Mouse (Mus musculus) midbrain, embryonic 15.5 days (tissue): ENCODE data around the gene Gm11077. TPM values are rescaled to one million over a fixed set of nuclear protein-coding genes. Genes with fewer than 3 reads are reported as not detected.

Experiments
- ATAC-seq: fragments of 200-750 bp; cut with Nextera tagmentation; replicated peaks from 2 replicates; pipeline ENCODE4 v1.8.0; 2017; ENCODE audit warnings: moderate TSS enrichment
- H3K27ac ChIP-seq: fragments of 300-500 bp; sonication (generic); 2 replicates; pipeline ENCODE4 v1.5.1; 2015; ENCODE audit warnings: mild to moderate bottlenecking, inconsistent platforms
- H3K27me3 ChIP-seq: fragments of 300-500 bp; sonication (generic); replicated peaks from 2 replicates; pipeline ENCODE4 v1.6.1; 2015; ENCODE audit warnings: inconsistent platforms
- H3K36me3 ChIP-seq: fragments of 300-500 bp; sonication (generic); replicated peaks from 2 replicates; pipeline ENCODE4 v1.6.1; 2015; ENCODE audit warnings: inconsistent platforms
- H3K4me1 ChIP-seq: fragments of 300-500 bp; sonication (generic); 2 replicates; pipeline ENCODE4 v1.6.1; 2015; ENCODE audit warnings: inconsistent platforms
- H3K4me2 ChIP-seq: fragments of 300-500 bp; sonication (generic); 2 replicates; pipeline ENCODE4 v1.6.1; 2015; ENCODE audit warnings: inconsistent platforms, mild to moderate bottlenecking, moderate library complexity
- H3K4me3 ChIP-seq: fragments of 300-500 bp; sonication (generic); 2 replicates; pipeline ENCODE4 v1.5.1; 2015; ENCODE audit warnings: mild to moderate bottlenecking, inconsistent platforms
- H3K9ac ChIP-seq: fragments of 300-500 bp; sonication (generic); 2 replicates; pipeline ENCODE4 v1.6.1; 2015; ENCODE audit warnings: mild to moderate bottlenecking, inconsistent platforms
- H3K9me3 ChIP-seq: fragments of 300-500 bp; sonication (generic); 2 replicates; pipeline ENCODE4 v1.6.1; 2016; ENCODE audit warnings: inconsistent platforms
- WGBS: fragments of 180-500 bp; shearing (Covaris S2); methylation state at CpG from one replicate; pipeline ENCODE4 v1.1.7; 2015; ENCODE audit warnings: mixed read lengths; 5-methylcytosine and 5-hydroxymethylcytosine counted together
- polyA plus RNA-seq: library from polyadenylated mRNA; unstranded; fragments of >200 nt; fragmentation: Nextera tagmentation; extraction: Ambion mirVana; gene quantifications from 2 replicates; pipeline ENCODE4 v1.2.1, GENCODE M21; 2015

The Gm11077 gene
- polyA plus RNA-seq, 1 experiment from 2014 or later: not detected

GRCm38 (mm10) chr6:140750371-140751080, 21.4 kb downstream of the Gm11077 start:
- H3K27ac ChIP-seq: no peak overlapping the region
- 84% methylated on average over 8 of the region's 8 CpGs for WGBS
- no peaks in the 10 kb centered on the region for H3K4me1 ChIP-seq
- no peaks in the 10 kb centered on the region for H3K9me3 ChIP-seq
- ATAC-seq: no peak
- H3K36me3 ChIP-seq: no peaks in the 10 kb centered on the region
- no peaks in the 10 kb centered on the region for H3K27me3 ChIP-seq
- no peak overlapping the region for H3K4me3 ChIP-seq
- H3K9ac ChIP-seq: no peak overlapping the region
- H3K4me2 ChIP-seq: no peak overlapping the region

- Histone ChIP-seq H3K9me3 (no peaks in the 10 kb centered on the region), H3K36me3 (no peaks in the 10 kb centered on the region), H3K9ac (no peak overlapping the region), H3K27ac (no peak overlapping the region), H3K4me3 (no peak overlapping the region), H3K4me1 (peaks cover 14% of the 10 kb centered on the region), H3K27me3 (no peaks in the 10 kb centered on the region), H3K4me2 (no peak overlapping the region)
- no peak for ATAC-seq
- 38% methylated on average over 9 of the region's 9 CpGs for WGBS
These were observed 37.3 kb downstream of the Gm11077 start for GRCm38 (mm10) chr6:140766365-140766764.

- Histone ChIP-seq H3K4me3 (no peak overlapping the region), H3K27me3 (no peaks in the 10 kb centered on the region), H3K4me2 (no peak overlapping the region), H3K9me3 (no peaks in the 10 kb centered on the region), H3K36me3 (no peaks in the 10 kb centered on the region), H3K4me1 (peaks cover 14% of the 10 kb centered on the region), H3K9ac (no peak overlapping the region), H3K27ac (no peak overlapping the region)
- WGBS: 59% methylated on average over 6 of the region's 6 CpGs
- no peak for ATAC-seq
These were observed 38.2 kb downstream of the Gm11077 start for GRCm38 (mm10) chr6:140767237-140767636.

- ATAC-seq: no peak
- Histone ChIP-seq H3K36me3 (no peaks in the 10 kb centered on the region), H3K27me3 (no peaks in the 10 kb centered on the region), H3K27ac (no peak overlapping the region), H3K4me1 (peaks cover 14% of the 10 kb centered on the region), H3K4me3 (no peak overlapping the region), H3K4me2 (no peak overlapping the region), H3K9ac (no peak overlapping the region), H3K9me3 (no peaks in the 10 kb centered on the region)
- 75% methylated on average over 8 of the region's 8 CpGs for WGBS
These were observed 39.1 kb downstream of the Gm11077 start for GRCm38 (mm10) chr6:140768180-140768579.

GRCm38 (mm10) chr6:140768859-140769640, 40.0 kb downstream of the Gm11077 start:
- H3K4me1 ChIP-seq: peaks cover 14% of the 10 kb centered on the region
- peak overlapping the region; percentile 37 for H3K4me2 ChIP-seq
- 0 out of 2 replicates have a peak overlapping the region, but pooled peaks have one; percentile 14 for H3K27ac ChIP-seq
- H3K36me3 ChIP-seq: no peaks in the 10 kb centered on the region
- no peaks in the 10 kb centered on the region for H3K27me3 ChIP-seq
- H3K9me3 ChIP-seq: no peaks in the 10 kb centered on the region
- H3K4me3 ChIP-seq: no peak overlapping the region
- H3K9ac ChIP-seq: no peak overlapping the region; the same call in 1 of the 2 replicates
- 22% methylated on average over 21 of the region's 21 CpGs for WGBS
- ATAC-seq: peak; percentile 89

GRCm38 (mm10) chr6:140776274-140776673, 47.2 kb downstream of the Gm11077 start:
- no peak overlapping the region for H3K27ac ChIP-seq

GRCm38 (mm10) chr6:140782524-140782923, 53.4 kb downstream of the Gm11077 start:
- Histone ChIP-seq H3K36me3 (no peaks in the 10 kb centered on the region), H3K27ac (no peak overlapping the region), H3K27me3 (no peaks in the 10 kb centered on the region), H3K9me3 (no peaks in the 10 kb centered on the region), H3K4me1 (no peaks in the 10 kb centered on the region), H3K9ac (no peak overlapping the region), H3K4me3 (no peak overlapping the region), H3K4me2 (no peak overlapping the region)
- ATAC-seq: peak; percentile 14; the same call in 1 of the 2 replicates
- WGBS: 94% methylated on average over 6 of the region's 6 CpGs

More at GRCm38 (mm10) chr6:140776274-140776673, 47.2 kb downstream of the Gm11077 start:
- H3K4me1 ChIP-seq: no peaks in the 10 kb centered on the region
- H3K36me3 ChIP-seq: no peaks in the 10 kb centered on the region
- H3K9me3 ChIP-seq: no peaks in the 10 kb centered on the region
- no peak overlapping the region for H3K4me3 ChIP-seq
- no peak for ATAC-seq
- 91% methylated on average over 8 of the region's 8 CpGs for WGBS
- H3K27me3 ChIP-seq: no peaks in the 10 kb centered on the region
- H3K9ac ChIP-seq: no peak overlapping the region
- H3K4me2 ChIP-seq: no peak overlapping the region

GRCm38 (mm10) chr6:140786058-140786457, 57.0 kb downstream of the Gm11077 start:
- Histone ChIP-seq H3K9me3 (no peaks in the 10 kb centered on the region), H3K9ac (no peak overlapping the region), H3K4me3 (no peak overlapping the region), H3K36me3 (no peaks in the 10 kb centered on the region), H3K27me3 (no peaks in the 10 kb centered on the region), H3K4me2 (no peak overlapping the region), H3K27ac (no peak overlapping the region), H3K4me1 (no peaks in the 10 kb centered on the region)
- WGBS: 64% methylated on average over 2 of the region's 2 CpGs
- no peak for ATAC-seq

GRCm38 (mm10) chr6:140789850-140790249, 60.8 kb downstream of the Gm11077 start:
- H3K36me3 ChIP-seq: no peaks in the 10 kb centered on the region
- no peak for ATAC-seq

GRCm38 (mm10) chr6:140793676-140794262, 64.7 kb downstream of the Gm11077 start:
- Histone ChIP-seq H3K4me3 (no peak overlapping the region), H3K27me3 (no peaks in the 10 kb centered on the region), H3K27ac (no peak overlapping the region), H3K9me3 (no peaks in the 10 kb centered on the region), H3K4me1 (no peaks in the 10 kb centered on the region), H3K4me2 (no peak overlapping the region), H3K36me3 (no peaks in the 10 kb centered on the region), H3K9ac (no peak overlapping the region)
- WGBS: 93% methylated on average over 6 of the region's 6 CpGs
- no peak for ATAC-seq

More at GRCm38 (mm10) chr6:140789850-140790249, 60.8 kb downstream of the Gm11077 start:
- WGBS: 45% methylated on average over 3 of the region's 3 CpGs
- Histone ChIP-seq H3K4me3 (no peak overlapping the region), H3K27me3 (no peaks in the 10 kb centered on the region), H3K4me2 (no peak overlapping the region), H3K9me3 (no peaks in the 10 kb centered on the region), H3K4me1 (no peaks in the 10 kb centered on the region), H3K9ac (no peak overlapping the region), H3K27ac (no peak overlapping the region)

- no peak for ATAC-seq
- H3K27me3 ChIP-seq: no peaks in the 10 kb centered on the region
- 67% methylated on average over 3 of the region's 3 CpGs for WGBS
- no peak overlapping the region for H3K9ac ChIP-seq
- H3K4me3 ChIP-seq: no peak overlapping the region
- H3K4me2 ChIP-seq: no peak overlapping the region
- H3K27ac ChIP-seq: no peak overlapping the region
- no peaks in the 10 kb centered on the region for H3K9me3 ChIP-seq
- no peaks in the 10 kb centered on the region for H3K4me1 ChIP-seq
- H3K36me3 ChIP-seq: no peaks in the 10 kb centered on the region
These were observed 69.8 kb downstream of the Gm11077 start for GRCm38 (mm10) chr6:140798841-140799240.

GRCm38 (mm10) chr6:140799435-140800040, 70.5 kb downstream of the Gm11077 start:
- no peaks in the 10 kb centered on the region for H3K27me3 ChIP-seq
- no peak overlapping the region for H3K4me3 ChIP-seq
- H3K9me3 ChIP-seq: no peaks in the 10 kb centered on the region
- H3K4me2 ChIP-seq: no peak overlapping the region
- H3K27ac ChIP-seq: no peak overlapping the region
- no peaks in the 10 kb centered on the region for H3K36me3 ChIP-seq
- no peak overlapping the region for H3K9ac ChIP-seq
- ATAC-seq: no peak
- no peaks in the 10 kb centered on the region for H3K4me1 ChIP-seq
- 94% methylated on average over 16 of the region's 16 CpGs for WGBS
